Mouse (Mus musculus) intestine, embryonic 16.5 days (tissue): ENCODE data around the gene Thap12. TPM values are rescaled to one million over a fixed set of nuclear protein-coding genes. Genes with fewer than 3 reads are reported as not detected.

Source experiments
- ATAC-seq: fragments of 200-750 bp; cut with Nextera tagmentation; 2 replicates; pipeline ENCODE4 v1.8.0; 2017; ENCODE audit warnings: moderate TSS enrichment, moderate library complexity
- H3K27ac ChIP-seq: fragments of 300-500 bp; sonication (generic); 2 replicates; pipeline ENCODE4 v1.5.1; 2014; ENCODE audit warnings: mild to moderate bottlenecking, low read length
- H3K27me3 ChIP-seq: fragments of 300-500 bp; sonication (generic); replicated peaks from 2 replicates; pipeline ENCODE4 v1.6.1; 2014; ENCODE audit warnings: low read length, control low read depth, mixed read lengths; ENCODE audit not compliant: control insufficient read depth, insufficient read depth
- H3K36me3 ChIP-seq: fragments of 300-500 bp; sonication (generic); 2 replicates; pipeline ENCODE4 v1.6.1; 2014; ENCODE audit warnings: low read length, control low read depth; ENCODE audit not compliant: control insufficient read depth, insufficient read depth
- H3K4me1 ChIP-seq: fragments of 300-500 bp; sonication (generic); 2 replicates; pipeline ENCODE4 v1.6.1; 2014; ENCODE audit warnings: low read length, control low read depth, mixed read lengths; ENCODE audit not compliant: control insufficient read depth, insufficient read depth
- H3K4me2 ChIP-seq: fragments of 300-500 bp; sonication (generic); 2 replicates; pipeline ENCODE4 v1.6.1; 2014; ENCODE audit warnings: low read depth, low read length, control low read depth
- H3K4me3 ChIP-seq: fragments of 300-500 bp; sonication (generic); 2 replicates; pipeline ENCODE4 v1.5.1; 2014; ENCODE audit warnings: mild to moderate bottlenecking, low read length
- H3K9ac ChIP-seq: fragments of 300-500 bp; sonication (generic); 2 replicates; pipeline ENCODE4 v1.6.1; 2014; ENCODE audit warnings: low read depth, low read length
- H3K9me3 ChIP-seq: fragments of 300-500 bp; sonication (generic); 2 replicates; pipeline ENCODE4 v1.6.1; 2016; ENCODE audit warnings: low read length, control low read depth; ENCODE audit not compliant: control insufficient read depth
- WGBS: fragments of 180-500 bp; shearing (Covaris S2); extraction: QIAGEN DNeasy Blood & Tissue Kit; methylation state at CpG from one replicate; pipeline ENCODE4 v1.1.7; 2014; 5-methylcytosine and 5-hydroxymethylcytosine counted together
- polyA plus RNA-seq: library from polyadenylated mRNA; unstranded; fragments of >200 nt; fragmentation: Nextera tagmentation; extraction: Ambion mirVana; gene quantifications from 2 replicates; pipeline ENCODE4 v1.2.1, GENCODE M21; 2015

The Thap12 gene
- polyA plus RNA-seq = 28.6 and 28.8 TPM in 2 replicates

- WGBS = 2% methylated on average over 58 of the region's 65 CpGs
- no peaks in the 10 kb centered on the region for H3K36me3 ChIP-seq
- H3K4me1 ChIP-seq = peaks cover 13% of the 10 kb centered on the region
- H3K4me2 ChIP-seq = peak within 1 kb of the TSS; percentile 91
- H3K4me3 ChIP-seq = peak within 1 kb of the TSS; percentile 98
- H3K9ac ChIP-seq = peak within 1 kb of the TSS; percentile 95
- H3K9me3 ChIP-seq = no peaks in the 10 kb centered on the region
- ATAC-seq = peak; percentile 98
- peak within 1 kb of the TSS; percentile 90 for H3K27ac ChIP-seq
- no peaks in the 10 kb centered on the region for H3K27me3 ChIP-seq
Observed at GRCm38 (mm10) chr7:98702283-98703240, at the start of gene Thap12. Gene Thap12, plus strand, starts transcription at chr7:98703103.

- Histone ChIP-seq H3K27ac (peak overlapping the region; percentile 92), H3K4me3 (peak overlapping the region; percentile 97), H3K4me1 (peaks cover 16% of the 10 kb centered on the region), H3K9me3 (no peaks in the 10 kb centered on the region), H3K27me3 (no peaks in the 10 kb centered on the region), H3K36me3 (no peaks in the 10 kb centered on the region), H3K4me2 (peak overlapping the region; percentile 77), H3K9ac (peak overlapping the region; percentile 84)
- WGBS = under 1% methylated on average over 73 of the region's 74 CpGs
- peak; percentile 76 for ATAC-seq
Observed at GRCm38 (mm10) chr7:98655681-98656530, 47.0 kb upstream of the Thap12 start.

GRCm38 (mm10) chr7:98656531-98657221, 46.2 kb upstream of the Thap12 start, which contains the start of gene Emsy:
Gene Emsy, minus strand, starts transcription at chr7:98656783.
- Histone ChIP-seq H3K4me3 (peak within 1 kb of the TSS; percentile 97), H3K27ac (peak within 1 kb of the TSS; percentile 95), H3K27me3 (no peaks in the 10 kb centered on the region), H3K4me1 (peaks cover 16% of the 10 kb centered on the region), H3K9ac (peak within 1 kb of the TSS; percentile 84), H3K36me3 (no peaks in the 10 kb centered on the region), H3K9me3 (no peaks in the 10 kb centered on the region), H3K4me2 (peak within 1 kb of the TSS; percentile 83)
- ATAC-seq = peak; percentile 97
- 0% methylated on average over 42 of the region's 42 CpGs for WGBS

GRCm38 (mm10) chr7:98665166-98665565, 37.7 kb upstream of the Thap12 start:
- H3K36me3 ChIP-seq = no peaks in the 10 kb centered on the region
- no peak overlapping the region for H3K9ac ChIP-seq
- no peak overlapping the region; the same call in 1 of the 2 replicates for H3K27ac ChIP-seq
- no peaks in the 10 kb centered on the region for H3K27me3 ChIP-seq
- WGBS = 54% methylated on average over 5 of the region's 5 CpGs
- H3K9me3 ChIP-seq = no peaks in the 10 kb centered on the region
- no peak for ATAC-seq
- no peaks in the 10 kb centered on the region for H3K4me1 ChIP-seq
- no peak overlapping the region for H3K4me3 ChIP-seq
- H3K4me2 ChIP-seq = no peak overlapping the region

- H3K9ac ChIP-seq = no peak overlapping the region
- no peak overlapping the region for H3K4me2 ChIP-seq
- WGBS = 87% methylated on average over 6 of the region's 6 CpGs
- no peaks in the 10 kb centered on the region for H3K9me3 ChIP-seq
- H3K4me3 ChIP-seq = no peak overlapping the region
- H3K27me3 ChIP-seq = no peaks in the 10 kb centered on the region
- ATAC-seq = no peak
- H3K36me3 ChIP-seq = no peaks in the 10 kb centered on the region
- no peak overlapping the region for H3K27ac ChIP-seq
- H3K4me1 ChIP-seq = no peaks in the 10 kb centered on the region
Observed at GRCm38 (mm10) chr7:98665726-98666125, 37.2 kb upstream of the Thap12 start.

GRCm38 (mm10) chr7:98667956-98668746, 34.8 kb upstream of the Thap12 start:
- H3K27ac ChIP-seq = peak overlapping the region; percentile 27; the same call in 1 of the 2 replicates
- no peaks in the 10 kb centered on the region for H3K9me3 ChIP-seq
- no peak overlapping the region for H3K9ac ChIP-seq
- H3K4me2 ChIP-seq = no peak overlapping the region
- no peaks in the 10 kb centered on the region for H3K27me3 ChIP-seq
- H3K36me3 ChIP-seq = no peaks in the 10 kb centered on the region
- no peak for ATAC-seq
- peaks cover 9% of the 10 kb centered on the region for H3K4me1 ChIP-seq
- no peak overlapping the region for H3K4me3 ChIP-seq
- 60% methylated on average over 6 of the region's 6 CpGs for WGBS

- Histone ChIP-seq H3K27me3 (no peaks in the 10 kb centered on the region), H3K36me3 (no peaks in the 10 kb centered on the region), H3K9me3 (no peaks in the 10 kb centered on the region), H3K4me1 (peaks cover 9% of the 10 kb centered on the region), H3K4me3 (no peak overlapping the region), H3K9ac (no peak overlapping the region), H3K27ac (no peak overlapping the region), H3K4me2 (no peak overlapping the region)
- ATAC-seq = 0 out of 2 replicates have a peak, but pooled peaks have one; percentile 11
- 89% methylated on average over 4 of the region's 4 CpGs for WGBS
Observed at GRCm38 (mm10) chr7:98670831-98671230, 32.1 kb upstream of the Thap12 start.

- Histone ChIP-seq H3K4me1 (peaks cover 9% of the 10 kb centered on the region), H3K27ac (0 out of 2 replicates have a peak overlapping the region, but pooled peaks have one; percentile 2), H3K4me3 (no peak overlapping the region), H3K27me3 (no peaks in the 10 kb centered on the region), H3K9me3 (no peaks in the 10 kb centered on the region), H3K9ac (no peak overlapping the region), H3K4me2 (no peak overlapping the region), H3K36me3 (no peaks in the 10 kb centered on the region)
- 0 out of 2 replicates have a peak, but pooled peaks have one; percentile 26 for ATAC-seq
- 63% methylated on average over 9 of the region's 9 CpGs for WGBS
Observed at GRCm38 (mm10) chr7:98671416-98671815, 31.5 kb upstream of the Thap12 start.
